11 mouse cellular contexts compared by ENCODE assay signal in the genomic region with DNA sequence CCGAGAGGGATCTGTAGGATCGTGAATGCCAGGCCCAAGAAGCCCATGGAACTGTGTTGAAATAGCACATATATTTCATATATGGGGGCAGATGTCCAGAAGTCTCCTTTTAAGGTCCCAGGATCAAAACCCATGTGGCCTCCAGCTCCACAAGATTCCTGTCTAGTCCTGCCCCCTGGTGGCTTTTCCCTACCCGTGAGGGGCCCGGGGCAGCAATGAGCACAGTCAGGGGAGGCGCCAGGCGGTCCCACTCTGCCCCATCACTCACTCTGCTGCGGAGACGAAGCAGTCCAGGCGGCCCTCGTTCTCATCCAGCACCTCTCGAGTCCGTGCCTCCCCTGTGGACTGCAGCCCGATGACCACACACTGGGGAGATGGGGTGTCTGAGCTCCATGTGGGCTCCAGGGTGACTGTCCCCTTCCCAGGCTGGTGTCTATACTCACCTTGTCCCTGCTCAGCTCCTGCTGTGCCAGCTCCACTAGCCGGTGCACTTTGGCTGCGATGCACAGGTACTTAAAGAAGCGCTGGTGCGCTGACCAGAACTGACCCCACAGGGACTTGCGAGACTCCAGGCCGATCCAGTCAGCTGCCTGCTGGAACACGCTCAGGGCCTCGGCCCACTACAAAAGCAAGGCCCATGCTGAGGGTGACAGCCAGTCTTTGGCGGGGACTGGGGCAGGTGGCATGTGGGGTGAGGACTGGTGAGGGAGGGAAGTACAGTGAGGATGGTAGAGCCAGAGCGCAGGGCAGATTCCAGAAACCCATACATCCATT. TPM values are rescaled to one million over a fixed set of nuclear protein-coding genes. Genes with fewer than 3 reads are reported as not detected.
DNase-seq lines count a peak whose midpoint lies in the region; ATAC-seq and TF ChIP-seq lines count a peak whose summit lies in the region.
"Had no signal": no experiment of that assay in that cellular context is flagged by ENCODE, and none has a peak within 500 bp of the region (broad histone marks: within the 10 kb centered on the region; RNA-seq: fewer than 3 reads in every experiment).

No protein-coding gene starts in this region.

- WGBS in liver, postnatal 0 days (ENCODE audit: insufficient replicate concordance): 80% methylated on average over 23 of the region's 23 CpGs

- no peaks in the 10 kb centered on the region for H3K9me3 ChIP-seq in liver, postnatal 0 days (ENCODE audit: low read length)
- no peaks in the 10 kb centered on the region for H3K9me3 ChIP-seq in MEL (replicated peaks; ENCODE audit: insufficient read depth, low read length)
- H3K9me3 ChIP-seq: embryonic facial prominence, embryonic 12.5 days had no signal

- peak; percentile 38 for TF ChIP-seq CTCF in liver, postnatal 0 days (IDR thresholded peaks at IDR 0.05; ENCODE audit: low read depth)
- TF ChIP-seq CTCF in MEL (IDR thresholded peaks at IDR 0.05 in 2 of 3, conservative IDR thresholded peaks at IDR 0.05 in 1 of 3; ENCODE audit: control insufficient read depth in 1 of 3, insufficient read depth in 1 of 3, low read depth in 2 of 3, low read length in 3 of 3, poor library complexity in 1 of 3, severe bottlenecking in 1 of 3): peak in 2 of 3 experiments; percentile 35 to 36; a peak in 3 of 6 replicates

- DNase-seq in heart, adult 11 months: peak; percentile 92
- DNase-seq in heart, postnatal 10 days: no peak
- DNase-seq in liver, postnatal 0 days: no peak
- DNase-seq in liver (no peak), MEL (ENCODE audit: low read depth, low spot score) (no peak)
- no peak for DNase-seq in adrenal gland, adult 18-20 months (ENCODE audit: low spot score in 2 of 2)
- DNase-seq in cerebellum, postnatal 36 days: no peak
- DNase-seq: forebrain, postnatal 0 days had no signal

- H3K4me1 ChIP-seq in liver, postnatal 0 days (ENCODE audit: insufficient read depth): no peaks in the 10 kb centered on the region
- no peaks in the 10 kb centered on the region for H3K4me1 ChIP-seq in MEL (ENCODE audit: control insufficient read depth in 1 of 2, insufficient read depth in 2 of 2, low read length in 2 of 2)
- H3K4me1 ChIP-seq: embryonic facial prominence, embryonic 12.5 days had no signal

- no peaks in the 10 kb centered on the region for H3K27me3 ChIP-seq in liver, postnatal 0 days (ENCODE audit: insufficient read depth, low read length)
- no peaks in the 10 kb centered on the region for H3K27me3 ChIP-seq in MEL (ENCODE audit: control insufficient read depth in 1 of 2, insufficient read depth in 2 of 2, low read length in 2 of 2)
- H3K27me3 ChIP-seq: embryonic facial prominence, embryonic 12.5 days had no signal

- H3K36me3 ChIP-seq in liver, postnatal 0 days (replicated peaks; ENCODE audit: insufficient read depth, low read length): peaks cover 88% of the 10 kb centered on the region
- H3K36me3 ChIP-seq in MEL (ENCODE audit: control insufficient read depth in 1 of 2, insufficient read depth in 2 of 2, low read length in 2 of 2): peaks cover 0 to 1% of the 10 kb centered on the region in 2 experiments; a peak in 1 of 4 replicates

- H3K4me3 ChIP-seq in liver, postnatal 0 days (ENCODE audit: low read depth, low read length): no peak overlapping the region
- H3K4me3 ChIP-seq in MEL (ENCODE audit: control insufficient read depth in 1 of 2, insufficient read depth in 1 of 2, low read depth in 2 of 2, low read length in 2 of 2): no peak overlapping the region
- H3K4me3 ChIP-seq: embryonic facial prominence, embryonic 12.5 days had no signal

- TF ChIP-seq EP300 in liver, postnatal 0 days (IDR thresholded peaks at IDR 0.05; ENCODE audit: low read depth): no peak
- TF ChIP-seq EP300 in MEL (IDR thresholded peaks at IDR 0.05; ENCODE audit: low read depth in 1 of 2, low read length in 2 of 2): no peak

- H3K79me2 ChIP-seq in MEL (ENCODE audit: control insufficient read depth, insufficient read depth, low read length, poor library complexity): no peaks in the 10 kb centered on the region

- intact Hi-C loops in heart, postnatal 10 days (cut with DNase I): no loop called here

- H3K27ac ChIP-seq in liver, postnatal 0 days (ENCODE audit: low read depth): no peak overlapping the region
- H3K27ac ChIP-seq in MEL (ENCODE audit: control insufficient read depth, low read depth, low read length): no peak overlapping the region
- H3K27ac ChIP-seq: embryonic facial prominence, embryonic 12.5 days; macrophage had no signal

- no peak overlapping the region for H3K9ac ChIP-seq in liver, postnatal 0 days (replicated peaks)
- H3K9ac ChIP-seq in MEL (ENCODE audit: control insufficient read depth, low read depth, low read length, poor library complexity, severe bottlenecking): no peak overlapping the region
- H3K9ac ChIP-seq: embryonic facial prominence, embryonic 12.5 days; forebrain, postnatal 0 days had no signal

- TF ChIP-seq RAD21 in MEL (IDR thresholded peaks at IDR 0.05; ENCODE audit: low read depth, low read length): peak; percentile 14

- no peak overlapping the region for H3K4me2 ChIP-seq in liver, postnatal 0 days (ENCODE audit: low read depth, low read length)
- H3K4me2 ChIP-seq: embryonic facial prominence, embryonic 12.5 days had no signal

- no peak for TF ChIP-seq POLR2A in MEL (IDR thresholded peaks at IDR 0.05; ENCODE audit: control insufficient read depth in 1 of 2, insufficient read depth in 1 of 2, low read depth in 1 of 2, low read length in 2 of 2, poor library complexity in 1 of 2)

- no peak for ATAC-seq in liver, postnatal 0 days
- peak; percentile 26; the same call in 1 of the 2 replicates for ATAC-seq in megakaryocyte progenitor cell, adult 5-6 weeks (replicated peaks; ENCODE audit: poor library complexity)

TF ChIP-seq in MEL, 35 proteins besides CTCF, POLR2A, EP300 and RAD21:
- TF ChIP-seq NELFE (IDR thresholded peaks at IDR 0.05; ENCODE audit: low read depth, low read length) (no peak), ZC3H11A (IDR thresholded peaks at IDR 0.05; ENCODE audit: low read depth, low read length) (peak; percentile 31; the same call in 1 of the 2 replicates), SMC3 (IDR thresholded peaks at IDR 0.05; ENCODE audit: low read depth, low read length) (peak; percentile 39)

RNA-seq across cellular contexts. Expression of a gene that starts 17.1 kb away (rescaled TPM):
- total RNA-seq in heart, postnatal 10 days (2021): 100 to 1,000 TPM; 551 to 562 TPM
- polyA plus RNA-seq in liver, postnatal 0 days (2015; fragmentation: Nextera tagmentation; extraction: Ambion mirVana): 537 and 560 TPM in 2 replicates
- 422 and 508 TPM in 2 replicates for total RNA-seq in MEL (2012; rRNA removed)
- polyA plus RNA-seq in MEL (2012; ENCODE audit: insufficient read depth in 1 of 2, insufficient read length in 2 of 2, low read depth in 1 of 2, low replicate concordance in 2 of 2, missing spikeins in 1 of 2): 100 to 1,000 TPM in 1 of 2 experiments, not detected in 1; 536 TPM
- 253 and 271 TPM in 2 replicates for total RNA-seq in megakaryocyte progenitor cell, adult 5-6 weeks (2015)
- total RNA-seq in megakaryocyte progenitor cell, adult 5-6 weeks (2017): 358 and 365 TPM in 2 replicates
- total RNA-seq in adrenal gland, adult 18-20 months (2021): 1,000 to 10,000 TPM; 1,091 to 1,886 TPM

RNA-seq across cellular contexts. Expression of a gene that starts 24.5 kb away (rescaled TPM):
- 10 to 100 TPM; 79.0 to 79.1 TPM for total RNA-seq in heart, postnatal 10 days (2021)
- polyA plus RNA-seq in liver, postnatal 0 days (2015; fragmentation: Nextera tagmentation; extraction: Ambion mirVana): 57.0 and 58.3 TPM in 2 replicates
- 156 and 169 TPM in 2 replicates for total RNA-seq in MEL (2012; rRNA removed)
- polyA plus RNA-seq in MEL (2012; ENCODE audit: insufficient read depth in 1 of 2, insufficient read length in 2 of 2, low read depth in 1 of 2, low replicate concordance in 2 of 2, missing spikeins in 1 of 2): 100 to 1,000 TPM; 258 to 279 TPM
- 93.3 and 99.5 TPM in 2 replicates for total RNA-seq in megakaryocyte progenitor cell, adult 5-6 weeks (2015)
- total RNA-seq in megakaryocyte progenitor cell, adult 5-6 weeks (2017): 74.3 and 89.9 TPM in 2 replicates
- total RNA-seq in adrenal gland, adult 18-20 months (2021): 10 to 100 TPM; 86.3 to 94.3 TPM

RNA-seq across cellular contexts. Expression of a gene that starts 41.3 kb away (rescaled TPM):
- 10 to 100 TPM; 15.1 to 17.6 TPM for total RNA-seq in heart, postnatal 10 days (2021)
- polyA plus RNA-seq in liver, postnatal 0 days (2015; fragmentation: Nextera tagmentation; extraction: Ambion mirVana): 7.4 and 8.7 TPM in 2 replicates
- 14.6 and 15.8 TPM in 2 replicates for total RNA-seq in MEL (2012; rRNA removed)
- polyA plus RNA-seq in MEL (2012; ENCODE audit: insufficient read depth in 1 of 2, insufficient read length in 2 of 2, low read depth in 1 of 2, low replicate concordance in 2 of 2, missing spikeins in 1 of 2): 10 to 100 TPM in 1 of 2 experiments, not detected in 1; 29.0 TPM
- 16.9 and 19.5 TPM in 2 replicates for total RNA-seq in megakaryocyte progenitor cell, adult 5-6 weeks (2015)
- total RNA-seq in megakaryocyte progenitor cell, adult 5-6 weeks (2017): 19.1 and 24.0 TPM in 2 replicates
- 10 to 100 TPM; 31.0 to 41.4 TPM for total RNA-seq in adrenal gland, adult 18-20 months (2021)

RNA-seq across cellular contexts. Expression of a gene that starts 47.6 kb away (rescaled TPM):
- total RNA-seq in heart, postnatal 10 days (2021): 1 to 10 TPM; 5.0 to 6.1 TPM
- polyA plus RNA-seq in liver, postnatal 0 days (2015; fragmentation: Nextera tagmentation; extraction: Ambion mirVana): 12.1 and 14.2 TPM in 2 replicates
- total RNA-seq in MEL (2012; rRNA removed): 25.2 and 26.2 TPM in 2 replicates
- polyA plus RNA-seq in MEL (2012; ENCODE audit: insufficient read depth in 1 of 2, insufficient read length in 2 of 2, low read depth in 1 of 2, low replicate concordance in 2 of 2, missing spikeins in 1 of 2): 10 to 100 TPM in 1 of 2 experiments, not detected in 1; 53.6 TPM
- 64.1 and 69.0 TPM in 2 replicates for total RNA-seq in megakaryocyte progenitor cell, adult 5-6 weeks (2015)
- 112 and 121 TPM in 2 replicates for total RNA-seq in megakaryocyte progenitor cell, adult 5-6 weeks (2017)
- total RNA-seq in adrenal gland, adult 18-20 months (2021): 1 to 10 TPM; 5.5 to 7.3 TPM

RNA-seq across cellular contexts. Expression of a gene that starts 51.5 kb away (rescaled TPM):
- total RNA-seq in heart, postnatal 10 days (2021): 100 to 1,000 TPM; 110 to 112 TPM
- 9.1 and 11.2 TPM in 2 replicates for polyA plus RNA-seq in liver, postnatal 0 days (2015; fragmentation: Nextera tagmentation; extraction: Ambion mirVana)
- 77.8 and 108 TPM in 2 replicates for total RNA-seq in MEL (2012; rRNA removed)
- 100 to 1,000 TPM in 1 of 2 experiments, not detected in 1; 188 TPM for polyA plus RNA-seq in MEL (2012; ENCODE audit: insufficient read depth in 1 of 2, insufficient read length in 2 of 2, low read depth in 1 of 2, low replicate concordance in 2 of 2, missing spikeins in 1 of 2)
- 71.7 and 81.1 TPM in 2 replicates for total RNA-seq in megakaryocyte progenitor cell, adult 5-6 weeks (2015)
- 159 and 172 TPM in 2 replicates for total RNA-seq in megakaryocyte progenitor cell, adult 5-6 weeks (2017)
- 100 to 1,000 TPM; 154 to 158 TPM for total RNA-seq in adrenal gland, adult 18-20 months (2021)
